Mouse (Mus musculus) hindbrain, embryonic 16.5 days (tissue): ENCODE measurements around the gene Fras1. TPM values are rescaled to one million over a fixed set of nuclear protein-coding genes. Genes with fewer than 3 reads are reported as not detected.
A peak's percentile ranks its signal among the peaks of the same experiment; 100 is the strongest.

ENCODE experiments used
- ATAC-seq: fragments of 200-750 bp; cut with Nextera tagmentation; 2 replicates; pipeline ENCODE4 v1.8.0; 2017; ENCODE audit warnings: moderate TSS enrichment, moderate library complexity
- H3K27ac ChIP-seq: fragments of 300-500 bp; sonication (generic); 2 replicates; pipeline ENCODE4 v1.5.1; 2014; ENCODE audit warnings: low read depth, mild to moderate bottlenecking, control low read depth, low read length, moderate library complexity
- H3K27me3 ChIP-seq: fragments of 300-500 bp; sonication (generic); replicated peaks from 2 replicates; pipeline ENCODE4 v1.6.1; 2014; ENCODE audit warnings: low read length; ENCODE audit not compliant: control insufficient read depth, insufficient read depth
- H3K36me3 ChIP-seq: fragments of 300-500 bp; sonication (generic); 2 replicates; pipeline ENCODE4 v1.6.1; 2014; ENCODE audit warnings: mild to moderate bottlenecking, low read length, moderate library complexity, mixed read lengths; ENCODE audit not compliant: control insufficient read depth, insufficient read depth
- H3K4me1 ChIP-seq: fragments of 300-500 bp; sonication (generic); 2 replicates; pipeline ENCODE4 v1.6.1; 2014; ENCODE audit warnings: low read depth, low read length; ENCODE audit not compliant: control insufficient read depth, insufficient read depth
- H3K4me2 ChIP-seq: fragments of 300-500 bp; sonication (generic); 2 replicates; pipeline ENCODE4 v1.6.1; 2014; ENCODE audit warnings: mild to moderate bottlenecking, low read length, control low read depth, moderate library complexity
- H3K4me3 ChIP-seq: fragments of 300-500 bp; sonication (generic); 2 replicates; pipeline ENCODE4 v1.5.1; 2014; ENCODE audit warnings: mild to moderate bottlenecking, low read length, control low read depth, moderate library complexity
- H3K9ac ChIP-seq: fragments of 300-500 bp; sonication (generic); 2 replicates; pipeline ENCODE4 v1.6.1; 2014; ENCODE audit warnings: low read depth, mild to moderate bottlenecking, control low read depth, low read length, moderate library complexity
- H3K9me3 ChIP-seq: fragments of 300-500 bp; sonication (generic); 2 replicates; pipeline ENCODE4 v1.6.1; 2014; ENCODE audit warnings: mild to moderate bottlenecking, low read length, moderate library complexity; ENCODE audit not compliant: control insufficient read depth
- WGBS: fragments of 180-500 bp; shearing (Covaris S2); extraction: QIAGEN DNeasy Blood & Tissue Kit; methylation state at CpG from one replicate; pipeline ENCODE4 v1.1.7; 2014; 5-methylcytosine and 5-hydroxymethylcytosine counted together
- polyA plus RNA-seq: library from polyadenylated mRNA; unstranded; fragments of >200 nt; fragmentation: Nextera tagmentation; extraction: Ambion mirVana; gene quantifications from 2 replicates; pipeline ENCODE4 v1.2.1, GENCODE M21; 2015

The Fras1 gene
- polyA plus RNA-seq, 1 experiment from 2014 or later = 6.4 TPM

DNA sequence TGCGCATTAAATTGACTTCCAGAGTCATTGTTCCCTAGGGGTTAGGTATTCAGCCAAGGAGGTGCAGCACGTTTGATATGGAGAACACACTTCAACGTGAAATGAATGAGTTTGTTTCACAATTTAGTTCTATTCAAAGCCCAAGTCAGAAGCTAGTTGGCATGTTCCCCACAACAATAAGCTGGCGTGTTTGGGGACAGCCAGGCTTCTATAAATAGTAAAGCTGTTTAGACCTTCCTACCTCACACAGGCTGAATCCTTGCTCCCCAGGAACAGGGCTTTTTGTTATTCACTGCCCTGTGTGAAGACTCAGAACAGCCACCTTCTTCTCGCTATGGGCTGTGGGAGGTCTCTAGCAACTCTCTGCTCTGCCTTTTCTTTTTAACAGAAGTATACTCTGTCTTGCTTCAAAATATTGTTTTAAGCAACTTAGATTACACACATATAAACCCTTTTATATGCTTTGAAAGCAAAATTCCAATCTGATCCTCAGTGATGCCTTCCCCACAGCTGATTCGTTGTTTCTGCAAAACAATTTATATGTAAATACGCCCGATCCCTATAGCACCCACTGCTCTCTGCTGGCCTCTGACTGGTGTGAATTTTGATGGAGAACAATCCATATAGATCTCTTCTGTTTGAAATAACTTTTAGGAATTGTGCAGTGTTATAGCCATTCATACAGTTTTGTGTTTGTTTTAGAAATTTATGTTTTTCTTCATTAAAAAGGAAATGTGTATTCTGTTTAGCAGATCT lies 184.5 kb downstream of the Fras1 start:
- WGBS = 22% methylated on average over 8 of the region's 8 CpGs
- H3K27me3 ChIP-seq = no peaks in the 10 kb centered on the region
- no peaks in the 10 kb centered on the region for H3K9me3 ChIP-seq

DNA sequence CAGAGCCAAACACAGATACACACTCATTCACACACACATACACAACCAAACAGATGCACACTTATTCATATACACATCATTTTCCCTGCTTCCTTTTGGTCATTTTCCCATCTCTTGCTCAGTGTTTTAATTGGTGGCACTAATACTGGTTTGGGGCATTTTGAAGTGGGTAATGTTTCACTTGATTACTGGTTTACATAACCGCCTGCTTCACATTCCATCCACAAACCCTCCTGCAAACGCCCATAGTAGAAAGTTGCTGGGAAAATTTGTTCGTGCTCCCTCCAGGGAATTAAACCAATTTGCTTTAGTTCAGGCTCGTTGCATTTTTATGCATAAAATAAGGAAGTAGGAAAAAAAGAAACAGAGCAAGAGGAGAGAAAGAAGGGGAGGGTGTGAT lies 200.8 kb downstream of the Fras1 start:
- no peaks in the 10 kb centered on the region for H3K27me3 ChIP-seq
- no peaks in the 10 kb centered on the region for H3K9me3 ChIP-seq
- H3K27ac ChIP-seq = no peak overlapping the region
- H3K4me2 ChIP-seq = no peak overlapping the region
- no peaks in the 10 kb centered on the region for H3K36me3 ChIP-seq
- ATAC-seq = no peak
- H3K9ac ChIP-seq = no peak overlapping the region
- WGBS = 58% methylated on average over 4 of the region's 4 CpGs
- no peak overlapping the region for H3K4me3 ChIP-seq
- no peaks in the 10 kb centered on the region for H3K4me1 ChIP-seq

More for the DNA sequence above, 184.5 kb downstream of the Fras1 start:
- Histone ChIP-seq H3K4me3 (no peak overlapping the region), H3K4me2 (no peak overlapping the region), H3K36me3 (no peaks in the 10 kb centered on the region), H3K27ac (no peak overlapping the region), H3K4me1 (peaks cover 4% of the 10 kb centered on the region), H3K9ac (no peak overlapping the region)
- ATAC-seq = peak; percentile 61; the same call in 1 of the 2 replicates

DNA sequence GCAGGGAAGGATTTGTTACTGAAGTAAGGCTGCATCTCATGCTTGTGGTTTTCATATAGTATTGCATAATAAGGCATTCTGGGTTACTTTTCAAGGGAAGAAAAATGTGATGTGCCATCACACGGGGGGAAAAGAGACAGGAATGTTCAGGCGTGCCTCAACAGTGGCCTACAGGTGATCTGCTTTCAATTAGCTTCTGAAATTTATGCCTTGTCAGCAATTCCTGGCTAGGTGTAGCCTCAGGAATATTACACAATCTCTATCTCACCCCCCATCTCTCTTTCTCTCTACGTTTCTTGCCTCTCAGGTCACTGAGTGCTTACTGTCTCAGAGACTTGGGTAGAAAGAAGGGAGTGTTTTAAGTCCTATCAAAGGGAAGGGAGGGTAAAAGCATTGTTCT lies 204.9 kb downstream of the Fras1 start:
- Histone ChIP-seq H3K4me1 (no peaks in the 10 kb centered on the region), H3K36me3 (no peaks in the 10 kb centered on the region), H3K4me2 (no peak overlapping the region), H3K9ac (no peak overlapping the region; the same call in 1 of the 2 replicates), H3K27me3 (no peaks in the 10 kb centered on the region), H3K4me3 (no peak overlapping the region), H3K27ac (no peak overlapping the region), H3K9me3 (no peaks in the 10 kb centered on the region)
- 84% methylated on average over 3 of the region's 3 CpGs for WGBS
- no peak for ATAC-seq

DNA sequence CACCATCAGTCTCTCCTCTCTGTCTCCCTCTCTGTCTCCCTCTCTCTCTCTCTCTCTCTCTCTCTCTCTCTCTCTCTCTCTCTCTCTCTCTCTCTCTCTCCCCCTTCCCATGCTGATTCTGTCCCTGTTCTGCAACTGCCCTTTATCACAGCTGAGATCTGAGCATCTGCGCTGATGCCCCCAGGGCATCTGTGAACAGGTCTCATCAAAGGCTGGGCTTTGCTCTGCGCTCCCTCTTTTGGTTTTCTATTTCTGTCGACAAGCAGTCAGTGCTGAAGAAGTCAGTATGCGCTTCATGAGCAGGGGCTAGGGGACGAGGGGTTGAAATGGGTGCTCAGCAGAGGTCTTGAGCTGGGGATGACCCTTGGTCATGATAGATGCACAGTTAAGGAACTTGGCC lies 206.2 kb downstream of the Fras1 start:
- Histone ChIP-seq H3K9me3 (no peaks in the 10 kb centered on the region), H3K27ac (no peak overlapping the region), H3K4me1 (no peaks in the 10 kb centered on the region), H3K36me3 (no peaks in the 10 kb centered on the region), H3K4me3 (no peak overlapping the region), H3K9ac (no peak overlapping the region), H3K4me2 (no peak overlapping the region), H3K27me3 (no peaks in the 10 kb centered on the region)
- whole genome bisulfite sequencing = 74% methylated on average over 5 of the region's 5 CpGs
- ATAC-seq = no peak

DNA sequence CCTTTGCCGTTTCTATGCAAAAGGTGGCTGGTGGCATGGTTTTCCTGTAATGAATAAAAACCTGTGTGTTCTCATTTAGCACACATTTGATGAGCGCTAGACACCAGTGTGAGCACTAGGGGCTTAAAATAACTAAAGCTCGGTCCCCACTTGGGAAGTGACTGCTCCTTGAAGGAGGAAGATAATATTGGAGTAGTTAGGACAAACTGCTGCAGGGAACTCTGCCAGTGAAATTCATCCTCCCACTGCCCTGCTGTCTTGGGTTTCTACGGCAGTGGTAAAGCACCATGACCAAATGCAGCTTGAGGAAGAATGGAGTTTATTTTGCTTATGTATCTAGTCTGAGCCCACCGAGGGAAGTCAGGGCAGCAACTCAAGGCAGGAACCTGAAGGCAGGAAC lies 211.0 kb downstream of the Fras1 start:
- no peaks in the 10 kb centered on the region for H3K4me1 ChIP-seq
- no peak overlapping the region for H3K9ac ChIP-seq
- H3K4me3 ChIP-seq = no peak overlapping the region
- 85% methylated on average over 5 of the region's 5 CpGs for WGBS
- H3K27me3 ChIP-seq = no peaks in the 10 kb centered on the region
- no peaks in the 10 kb centered on the region for H3K36me3 ChIP-seq
- H3K9me3 ChIP-seq = no peaks in the 10 kb centered on the region
- no peak overlapping the region for H3K4me2 ChIP-seq
- no peak overlapping the region for H3K27ac ChIP-seq
- ATAC-seq = no peak

DNA sequence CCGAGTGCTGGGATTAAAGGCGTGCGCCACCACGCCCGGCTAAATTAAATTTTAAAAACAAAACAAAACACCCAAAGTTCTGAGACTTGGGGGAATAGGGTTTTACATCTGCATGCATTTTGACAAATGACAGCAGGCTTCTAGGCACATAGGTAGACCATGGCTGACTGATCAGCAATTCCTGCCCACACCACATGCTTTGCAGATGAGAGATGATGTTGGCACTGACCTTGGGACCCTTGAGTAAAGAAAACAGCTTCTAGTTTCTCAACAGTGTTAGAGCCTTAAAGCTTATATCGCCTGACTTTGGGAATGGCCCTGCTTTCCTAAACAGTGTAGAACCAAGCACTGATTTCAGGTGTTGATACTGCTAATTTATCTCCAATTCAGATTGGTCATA lies 216.9 kb downstream of the Fras1 start:
- no peaks in the 10 kb centered on the region for H3K27me3 ChIP-seq
- H3K36me3 ChIP-seq = no peaks in the 10 kb centered on the region
- no peak overlapping the region for H3K27ac ChIP-seq
- H3K9me3 ChIP-seq = no peaks in the 10 kb centered on the region
- H3K9ac ChIP-seq = no peak overlapping the region
- no peaks in the 10 kb centered on the region for H3K4me1 ChIP-seq
- no peak for ATAC-seq
- no peak overlapping the region for H3K4me3 ChIP-seq
- H3K4me2 ChIP-seq = no peak overlapping the region
- WGBS = 94% methylated on average over 6 of the region's 6 CpGs

DNA sequence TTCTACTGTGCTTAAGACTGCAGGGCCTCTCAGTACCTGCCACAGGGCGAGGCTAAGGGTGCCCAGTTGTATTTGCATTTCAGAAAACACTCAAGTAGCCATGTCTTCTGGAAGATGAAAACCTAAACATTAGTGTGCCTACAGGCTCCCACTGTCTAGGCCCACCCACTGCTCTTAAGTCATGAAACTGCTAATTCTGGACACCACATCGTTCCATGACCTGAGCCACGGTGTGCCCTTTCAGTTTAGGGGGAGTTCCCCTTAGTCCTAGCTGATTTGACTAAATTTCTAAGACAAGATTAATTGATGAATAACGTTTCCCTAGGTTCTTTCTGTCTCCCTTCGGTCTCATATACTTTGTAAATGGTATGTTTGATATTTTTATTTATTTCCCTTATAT lies 222.0 kb downstream of the Fras1 start:
- Histone ChIP-seq H3K9ac (no peak overlapping the region), H3K36me3 (no peaks in the 10 kb centered on the region), H3K27me3 (no peaks in the 10 kb centered on the region), H3K4me2 (no peak overlapping the region), H3K4me1 (no peaks in the 10 kb centered on the region), H3K4me3 (no peak overlapping the region), H3K27ac (no peak overlapping the region), H3K9me3 (no peaks in the 10 kb centered on the region)
- no peak for ATAC-seq
- WGBS = 91% methylated on average over 5 of the region's 5 CpGs

DNA sequence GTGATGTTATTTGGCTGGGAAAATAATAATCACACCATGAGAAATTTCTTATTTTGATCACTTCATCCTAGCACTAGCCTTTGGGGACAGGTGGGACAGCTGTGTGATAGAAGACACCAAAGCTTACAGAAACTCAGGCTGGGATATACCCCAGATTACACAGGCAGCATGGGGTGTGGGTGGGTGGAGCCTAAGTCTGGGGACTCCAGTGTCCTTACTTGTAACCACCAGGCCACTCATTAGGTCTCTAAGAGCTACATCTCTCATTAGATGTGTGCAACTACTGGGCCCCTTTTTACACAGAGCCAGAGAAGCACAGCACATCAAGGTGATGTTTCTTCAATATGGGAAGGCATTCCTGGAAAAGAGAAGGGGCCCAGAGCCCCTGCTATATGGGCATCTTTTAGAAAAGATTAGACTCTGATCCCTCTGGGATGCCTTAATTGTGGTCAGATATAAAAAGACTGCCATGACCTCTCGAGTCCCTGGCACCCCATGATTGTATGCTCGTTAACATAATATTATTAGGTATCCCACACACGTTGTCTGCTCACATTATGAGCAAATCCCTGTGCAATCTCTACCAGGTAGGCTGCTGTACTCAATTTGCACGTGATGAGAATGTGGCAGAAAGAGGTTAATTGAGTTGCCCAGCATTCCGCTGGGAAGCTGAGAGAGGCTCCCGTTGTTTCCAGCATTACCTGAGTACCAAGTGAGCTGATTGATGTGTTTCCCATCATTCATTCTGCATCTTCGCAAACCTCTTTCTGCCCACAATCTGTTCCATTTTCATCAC lies 230.4 kb downstream of the Fras1 start:
- H3K4me2 ChIP-seq = no peak overlapping the region
- H3K36me3 ChIP-seq = no peaks in the 10 kb centered on the region
- no peaks in the 10 kb centered on the region for H3K9me3 ChIP-seq
- peak; percentile 76 for ATAC-seq
- no peak overlapping the region for H3K4me3 ChIP-seq
- no peak overlapping the region for H3K9ac ChIP-seq
- H3K4me1 ChIP-seq = no peaks in the 10 kb centered on the region
- H3K27me3 ChIP-seq = no peaks in the 10 kb centered on the region
- WGBS = 56% methylated on average over 7 of the region's 7 CpGs
- H3K27ac ChIP-seq = no peak overlapping the region

DNA sequence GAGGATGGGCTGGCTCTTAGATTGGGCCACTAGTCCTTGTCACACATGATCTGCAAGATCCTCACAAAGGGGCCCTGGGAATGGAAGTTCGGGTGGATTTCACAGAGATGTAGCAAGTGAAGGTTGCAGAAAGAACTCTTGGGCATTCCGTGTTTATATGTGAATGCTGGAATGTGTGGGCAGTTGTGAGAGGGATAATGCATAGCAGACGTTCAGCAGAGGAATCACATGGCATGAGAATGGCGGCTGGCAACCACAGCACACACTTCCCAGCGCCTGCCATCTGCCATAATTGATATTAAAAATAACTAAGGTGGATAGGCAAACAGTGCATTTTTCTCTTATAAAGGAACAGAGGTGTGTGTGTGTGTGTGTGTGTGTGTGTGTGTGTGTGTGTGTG lies 234.3 kb downstream of the Fras1 start:
- no peak overlapping the region for H3K4me3 ChIP-seq
- H3K9ac ChIP-seq = no peak overlapping the region
- H3K27me3 ChIP-seq = no peaks in the 10 kb centered on the region
- H3K36me3 ChIP-seq = no peaks in the 10 kb centered on the region
- no peak for ATAC-seq
- 81% methylated on average over 5 of the region's 5 CpGs for WGBS
- H3K9me3 ChIP-seq = no peaks in the 10 kb centered on the region
- H3K4me1 ChIP-seq = no peaks in the 10 kb centered on the region
- no peak overlapping the region for H3K4me2 ChIP-seq
- H3K27ac ChIP-seq = no peak overlapping the region
